Mouse (Mus musculus): ENCODE measurements around the gene Tc2n. TPM values are rescaled to one million over a fixed set of nuclear protein-coding genes. Genes with fewer than 3 reads are reported as not detected.

Gene Tc2n
- polyA plus RNA-seq (2014; fragmentation: Nextera tagmentation; extraction: Ambion mirVana), result 0.09 TPM in 1 of 2 replicates, not detected in the other

DNA sequence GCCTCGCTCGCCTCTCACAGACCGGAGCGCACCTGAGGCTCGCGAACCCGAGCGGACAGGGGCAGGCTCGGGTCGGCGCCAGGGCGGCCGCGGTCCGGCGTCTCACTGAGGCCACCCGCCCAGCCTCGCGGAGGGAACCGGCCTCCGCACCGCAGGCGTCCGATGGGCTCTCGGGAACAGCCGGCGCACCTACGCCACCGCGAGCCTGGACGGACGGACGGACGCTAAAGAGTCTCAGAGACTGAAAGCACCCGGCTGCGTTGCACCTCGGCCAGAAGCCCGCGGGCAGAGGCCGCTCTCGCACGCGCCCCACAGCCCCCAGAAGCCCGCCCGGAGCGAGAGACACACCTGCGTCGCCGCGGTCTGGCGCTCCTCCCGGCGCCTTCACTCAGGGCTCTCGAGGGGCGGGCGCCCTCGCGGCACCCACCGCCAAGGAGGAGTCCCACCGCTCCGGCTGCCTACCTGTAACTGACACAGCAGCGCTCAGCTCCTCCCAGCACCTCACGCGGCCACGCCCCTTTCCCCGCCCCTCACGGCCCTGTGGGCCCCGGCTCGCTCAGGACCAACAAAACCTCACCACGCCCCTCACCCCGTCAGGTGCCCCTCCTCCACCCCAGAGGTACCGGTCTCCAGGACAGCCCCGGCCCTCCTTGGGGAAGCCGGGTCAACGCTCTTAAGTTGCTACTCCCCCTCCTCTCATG is at the start of gene Tc2n:
Tc2n (minus strand) TSS at position 470 of the 701 bp plus-strand sequence.
- peak within 1 kb of the TSS; percentile 64 for H3K4me3 ChIP-seq (ENCODE audit: low read depth, low read length)
- WGBS, result under 1% methylated on average over 73 of the region's 75 CpGs
- ATAC-seq (ENCODE audit: insufficient read depth, low FRiP score, low TSS enrichment) (peak; percentile 94), DNase-seq (ENCODE audit: low spot score) (peak; percentile 69)
- no peaks in the 10 kb centered on the region for H3K36me3 ChIP-seq (ENCODE audit: control insufficient read depth, insufficient read depth, low read length)
- H3K9ac ChIP-seq (ENCODE audit: low read length), result peak within 1 kb of the TSS; percentile 52
- H3K4me2 ChIP-seq (ENCODE audit: low read depth), result peak within 1 kb of the TSS; percentile 99
- no peak within 1 kb of the TSS for H3K27ac ChIP-seq (ENCODE audit: low read depth, low read length)
- H3K4me1 ChIP-seq (ENCODE audit: control insufficient read depth, insufficient read depth, low read length), result no peaks in the 10 kb centered on the region
- peaks cover 12% of the 10 kb centered on the region for H3K27me3 ChIP-seq (ENCODE audit: control insufficient read depth, insufficient read depth, low read length)
- no peaks in the 10 kb centered on the region for H3K9me3 ChIP-seq (ENCODE audit: control insufficient read depth, low read length)

DNA sequence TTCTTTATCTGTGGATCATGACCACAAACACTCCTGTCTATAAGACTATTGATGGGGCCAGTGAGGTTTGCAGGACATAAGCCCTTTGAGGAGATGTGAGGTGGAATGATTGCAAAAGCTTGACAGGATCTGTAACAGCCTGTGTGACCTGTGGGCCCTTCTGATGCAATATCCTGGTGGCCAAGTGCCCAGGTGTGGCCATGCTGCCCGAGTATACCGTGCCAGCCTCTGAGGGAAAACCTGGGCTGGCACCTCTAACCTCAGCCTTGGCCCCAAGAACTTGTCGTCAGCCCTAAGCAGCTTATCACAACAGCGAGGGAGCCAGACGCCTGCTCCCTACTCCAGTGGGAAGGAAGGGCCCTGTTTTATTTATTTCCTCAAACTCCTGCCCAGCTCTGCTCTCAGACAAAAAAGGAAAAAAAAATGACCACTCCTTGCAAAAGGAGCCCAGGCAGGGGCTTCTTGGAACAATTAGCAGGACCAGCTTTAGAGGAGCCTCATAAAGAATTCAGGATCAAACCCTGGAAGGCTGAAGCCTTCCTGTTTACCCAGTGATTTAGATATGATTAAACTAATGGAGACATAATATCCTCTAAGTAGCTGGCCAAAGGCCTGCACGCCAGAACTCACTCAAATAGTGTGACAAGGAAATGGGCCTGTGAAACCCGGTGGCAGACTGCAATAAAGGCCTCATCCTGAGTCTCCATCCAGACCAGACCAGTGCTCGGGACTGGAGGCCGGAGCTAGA is 49.2 kb upstream of the Tc2n start:
- Histone ChIP-seq H3K4me2 (ENCODE audit: low read depth) (no peak overlapping the region), H3K27me3 (ENCODE audit: control insufficient read depth, insufficient read depth, low read length) (no peaks in the 10 kb centered on the region), H3K27ac (ENCODE audit: low read depth, low read length) (no peak overlapping the region), H3K9me3 (ENCODE audit: control insufficient read depth, low read length) (no peaks in the 10 kb centered on the region), H3K9ac (ENCODE audit: low read length) (no peak overlapping the region), H3K36me3 (ENCODE audit: control insufficient read depth, insufficient read depth, low read length) (no peaks in the 10 kb centered on the region), H3K4me3 (ENCODE audit: low read depth, low read length) (no peak overlapping the region), H3K4me1 (ENCODE audit: control insufficient read depth, insufficient read depth, low read length) (no peaks in the 10 kb centered on the region)
- ATAC-seq (ENCODE audit: insufficient read depth, low FRiP score, low TSS enrichment) (no peak), DNase-seq (ENCODE audit: low spot score) (no peak)
- 77% methylated on average over 9 of the region's 9 CpGs for WGBS

DNA sequence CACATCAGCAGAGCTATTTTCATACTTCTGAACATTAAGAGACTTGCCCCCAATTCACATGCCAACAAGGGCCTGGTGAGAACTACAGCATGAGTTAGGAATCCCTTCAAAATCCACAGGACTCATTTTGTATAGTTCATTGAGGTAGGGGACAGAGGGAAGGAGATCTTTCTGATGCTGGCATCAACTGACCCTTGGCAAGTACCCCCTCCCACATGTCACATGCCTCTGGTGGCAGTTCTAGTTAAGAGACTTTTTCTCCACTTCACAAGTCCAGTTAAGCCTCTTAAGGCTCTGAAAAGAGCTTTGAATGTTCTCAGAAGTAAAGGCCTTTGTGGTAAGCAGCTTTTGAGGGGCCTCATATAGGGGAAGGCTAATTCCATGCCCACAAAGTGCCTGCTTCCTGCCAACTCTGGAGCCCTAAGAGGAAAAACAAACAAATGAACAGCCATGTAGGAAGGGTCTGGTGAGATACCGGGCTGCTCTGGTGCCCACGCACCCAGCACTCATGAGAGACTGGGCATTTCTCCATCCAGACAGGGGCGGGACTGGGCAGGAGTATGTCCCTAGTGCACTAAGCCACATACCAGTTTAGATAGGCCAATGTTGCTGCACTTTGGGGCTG is 48.0 kb upstream of the Tc2n start:
- 87% methylated on average over 3 of the region's 3 CpGs for WGBS
- H3K4me2 ChIP-seq (ENCODE audit: low read depth), result no peak overlapping the region
- no peaks in the 10 kb centered on the region for H3K9me3 ChIP-seq (ENCODE audit: control insufficient read depth, low read length)
- H3K9ac ChIP-seq (ENCODE audit: low read length), result no peak overlapping the region
- no peaks in the 10 kb centered on the region for H3K36me3 ChIP-seq (ENCODE audit: control insufficient read depth, insufficient read depth, low read length)
- no peak overlapping the region for H3K4me3 ChIP-seq (ENCODE audit: low read depth, low read length)
- no peak overlapping the region for H3K27ac ChIP-seq (ENCODE audit: low read depth, low read length)
- H3K4me1 ChIP-seq (ENCODE audit: control insufficient read depth, insufficient read depth, low read length), result no peaks in the 10 kb centered on the region
- no peaks in the 10 kb centered on the region for H3K27me3 ChIP-seq (ENCODE audit: control insufficient read depth, insufficient read depth, low read length)
- ATAC-seq (ENCODE audit: insufficient read depth, low FRiP score, low TSS enrichment) (no peak), DNase-seq (ENCODE audit: low spot score) (no peak)

DNA sequence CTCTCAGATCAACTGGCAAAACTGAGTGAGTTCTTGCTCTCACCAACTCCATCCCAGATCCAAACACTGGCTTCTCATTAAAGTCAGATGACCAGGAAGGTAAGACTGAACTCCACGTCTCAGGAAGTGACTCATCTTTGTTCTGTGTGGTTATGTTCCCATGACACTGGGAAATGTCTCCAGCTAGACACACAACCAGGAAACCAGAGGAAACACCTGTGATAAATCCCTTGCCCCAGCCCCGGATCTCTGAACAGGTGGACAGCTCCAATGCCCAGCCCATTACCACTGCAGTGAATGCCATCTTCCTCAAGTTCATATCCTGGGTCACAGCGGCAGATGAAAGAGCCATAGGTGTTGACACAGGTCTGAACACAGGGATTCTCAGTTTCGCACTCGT is 46.5 kb upstream of the Tc2n start:
- Histone ChIP-seq H3K9me3 (ENCODE audit: control insufficient read depth, low read length) (no peaks in the 10 kb centered on the region), H3K4me1 (ENCODE audit: control insufficient read depth, insufficient read depth, low read length) (no peaks in the 10 kb centered on the region), H3K4me2 (ENCODE audit: low read depth) (no peak overlapping the region), H3K36me3 (ENCODE audit: control insufficient read depth, insufficient read depth, low read length) (no peaks in the 10 kb centered on the region), H3K4me3 (ENCODE audit: low read depth, low read length) (no peak overlapping the region), H3K27ac (ENCODE audit: low read depth, low read length) (no peak overlapping the region), H3K27me3 (ENCODE audit: control insufficient read depth, insufficient read depth, low read length) (no peaks in the 10 kb centered on the region), H3K9ac (ENCODE audit: low read length) (no peak overlapping the region)
- ATAC-seq (ENCODE audit: insufficient read depth, low FRiP score, low TSS enrichment), result no peak
- no peak for DNase-seq (ENCODE audit: low spot score)
- 84% methylated on average over 5 of the region's 5 CpGs for WGBS

DNA sequence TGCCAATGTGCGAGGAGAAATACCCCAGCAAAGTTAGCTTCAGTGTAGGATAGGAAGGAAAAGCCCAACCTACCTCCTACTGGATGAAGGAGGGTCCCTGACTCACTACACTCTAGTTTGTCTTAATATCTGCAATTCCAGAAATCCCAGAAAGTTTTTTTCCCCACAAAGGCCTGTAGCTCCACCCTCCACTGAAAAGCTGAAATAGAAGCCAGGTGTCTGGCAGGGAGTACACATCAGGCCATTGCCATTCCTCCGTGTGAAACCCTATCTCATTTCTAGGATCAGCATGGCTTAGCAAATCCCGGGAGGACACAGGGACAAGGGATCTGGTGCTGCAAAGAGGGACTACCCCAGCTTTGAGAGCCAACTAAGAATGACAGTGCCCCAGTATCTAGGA is 44.7 kb upstream of the Tc2n start:
- no peak for DNase-seq (ENCODE audit: low spot score)
- no peaks in the 10 kb centered on the region for H3K27me3 ChIP-seq (ENCODE audit: control insufficient read depth, insufficient read depth, low read length)
- WGBS, result 72% methylated on average over 3 of the region's 3 CpGs

DNA sequence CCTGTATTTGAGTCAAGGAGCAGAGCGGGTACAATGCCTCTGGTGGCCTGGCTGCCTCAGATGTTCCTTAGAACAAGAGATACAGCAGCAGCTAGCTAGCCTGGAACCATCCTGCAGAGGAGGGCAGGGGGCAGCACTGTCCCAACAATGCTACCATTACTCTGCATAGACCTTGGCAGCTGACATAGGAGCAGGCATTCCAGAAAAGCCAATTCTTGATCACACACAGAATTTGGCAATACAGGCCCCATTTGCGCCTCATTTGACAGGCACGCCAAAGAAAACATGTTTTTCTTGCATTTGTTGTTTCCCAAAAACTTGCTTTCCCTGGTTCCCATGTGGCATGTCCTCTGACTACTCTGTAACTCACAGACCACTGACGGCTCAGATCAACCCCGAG is 43.7 kb upstream of the Tc2n start:
- WGBS, result 95% methylated on average over 5 of the region's 5 CpGs
- H3K4me1 ChIP-seq (ENCODE audit: control insufficient read depth, insufficient read depth, low read length), result no peaks in the 10 kb centered on the region
- H3K9me3 ChIP-seq (ENCODE audit: control insufficient read depth, low read length), result no peaks in the 10 kb centered on the region
- H3K9ac ChIP-seq (ENCODE audit: low read length), result no peak overlapping the region
- ATAC-seq (ENCODE audit: insufficient read depth, low FRiP score, low TSS enrichment), result no peak
- no peak overlapping the region for H3K27ac ChIP-seq (ENCODE audit: low read depth, low read length)
- H3K36me3 ChIP-seq (ENCODE audit: control insufficient read depth, insufficient read depth, low read length), result no peaks in the 10 kb centered on the region
- no peak overlapping the region for H3K4me3 ChIP-seq (ENCODE audit: low read depth, low read length)
- H3K4me2 ChIP-seq (ENCODE audit: low read depth), result no peak overlapping the region
- no peak for DNase-seq (ENCODE audit: low spot score)
- no peaks in the 10 kb centered on the region for H3K27me3 ChIP-seq (ENCODE audit: control insufficient read depth, insufficient read depth, low read length)

More for the DNA sequence above, 44.7 kb upstream of the Tc2n start:
- H3K27ac ChIP-seq (ENCODE audit: low read depth, low read length), result no peak overlapping the region
- no peak for ATAC-seq (ENCODE audit: insufficient read depth, low FRiP score, low TSS enrichment)
- H3K4me1 ChIP-seq (ENCODE audit: control insufficient read depth, insufficient read depth, low read length), result no peaks in the 10 kb centered on the region
- no peaks in the 10 kb centered on the region for H3K9me3 ChIP-seq (ENCODE audit: control insufficient read depth, low read length)
- H3K4me3 ChIP-seq (ENCODE audit: low read depth, low read length), result no peak overlapping the region
- H3K9ac ChIP-seq (ENCODE audit: low read length), result no peak overlapping the region
- H3K36me3 ChIP-seq (ENCODE audit: control insufficient read depth, insufficient read depth, low read length), result no peaks in the 10 kb centered on the region
- no peak overlapping the region for H3K4me2 ChIP-seq (ENCODE audit: low read depth)

DNA sequence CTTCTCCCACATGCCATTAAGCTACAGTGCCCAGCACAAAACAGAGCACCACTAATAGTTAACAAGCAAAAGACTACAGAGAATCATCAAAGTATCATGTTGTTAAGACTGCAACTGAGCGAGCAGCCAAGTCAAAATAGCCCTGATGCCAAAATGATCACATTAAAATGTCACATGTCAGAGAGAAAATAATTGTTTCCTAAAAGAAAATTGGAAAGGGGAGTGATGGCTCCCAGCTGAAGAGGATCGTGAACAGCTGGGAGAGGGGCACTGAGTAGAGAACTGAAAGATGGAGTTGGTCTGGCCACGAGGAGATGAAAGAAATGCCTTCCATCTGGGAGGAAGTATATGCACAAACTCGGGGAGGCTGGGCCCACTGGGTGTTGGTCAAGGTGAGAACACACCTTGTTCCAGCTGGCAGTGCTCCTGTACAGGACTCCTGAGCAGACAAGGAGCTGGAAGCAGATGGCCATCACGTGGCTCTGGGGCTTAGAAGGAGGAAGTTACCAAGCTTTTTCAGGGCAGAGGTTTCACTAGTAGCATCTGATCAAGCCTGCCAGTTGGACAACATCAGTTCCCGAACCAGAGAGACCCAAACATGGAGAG is 41.2 kb upstream of the Tc2n start:
- H3K4me2 ChIP-seq (ENCODE audit: low read depth), result no peak overlapping the region
- H3K27me3 ChIP-seq (ENCODE audit: control insufficient read depth, insufficient read depth, low read length), result no peaks in the 10 kb centered on the region
- H3K9ac ChIP-seq (ENCODE audit: low read length), result no peak overlapping the region
- DNase-seq (ENCODE audit: low spot score), result no peak
- no peaks in the 10 kb centered on the region for H3K9me3 ChIP-seq (ENCODE audit: control insufficient read depth, low read length)
- H3K27ac ChIP-seq (ENCODE audit: low read depth, low read length), result no peak overlapping the region
- no peak for ATAC-seq (ENCODE audit: insufficient read depth, low FRiP score, low TSS enrichment)
- 73% methylated on average over 6 of the region's 6 CpGs for WGBS
- H3K4me3 ChIP-seq (ENCODE audit: low read depth, low read length), result no peak overlapping the region
- H3K36me3 ChIP-seq (ENCODE audit: control insufficient read depth, insufficient read depth, low read length), result no peaks in the 10 kb centered on the region
- no peaks in the 10 kb centered on the region for H3K4me1 ChIP-seq (ENCODE audit: control insufficient read depth, insufficient read depth, low read length)

DNA sequence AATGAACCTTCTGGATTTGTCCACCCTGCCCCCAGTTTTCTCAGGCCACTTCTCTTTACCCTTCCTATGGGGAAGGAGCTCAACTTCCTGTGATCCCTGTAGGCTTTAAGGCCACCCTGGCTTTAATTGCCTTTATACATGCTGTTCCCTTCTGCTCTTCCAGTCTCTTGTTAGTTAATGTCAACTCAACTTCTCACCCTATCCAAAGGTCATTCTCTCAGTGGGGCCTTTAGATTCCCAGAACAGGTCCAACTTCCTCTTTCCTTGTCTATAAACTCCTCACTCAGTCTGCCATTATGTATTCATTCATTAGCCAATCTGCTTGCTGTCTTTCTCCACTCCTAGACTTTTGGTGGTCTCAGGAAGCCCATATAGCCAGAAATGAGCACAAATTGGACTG is 40.4 kb upstream of the Tc2n start:
- no peak overlapping the region for H3K4me3 ChIP-seq (ENCODE audit: low read depth, low read length)
- no peak for ATAC-seq (ENCODE audit: insufficient read depth, low FRiP score, low TSS enrichment)
- H3K27me3 ChIP-seq (ENCODE audit: control insufficient read depth, insufficient read depth, low read length), result no peaks in the 10 kb centered on the region
- DNase-seq (ENCODE audit: low spot score), result no peak
- no peak overlapping the region for H3K9ac ChIP-seq (ENCODE audit: low read length)
- H3K4me2 ChIP-seq (ENCODE audit: low read depth), result no peak overlapping the region
- no peak overlapping the region for H3K27ac ChIP-seq (ENCODE audit: low read depth, low read length)
- H3K36me3 ChIP-seq (ENCODE audit: control insufficient read depth, insufficient read depth, low read length), result no peaks in the 10 kb centered on the region
- H3K9me3 ChIP-seq (ENCODE audit: control insufficient read depth, low read length), result no peaks in the 10 kb centered on the region
- H3K4me1 ChIP-seq (ENCODE audit: control insufficient read depth, insufficient read depth, low read length), result no peaks in the 10 kb centered on the region

All from neural tube, embryonic 11.5 days (tissue).